Mouse (Mus musculus) WW6 (cell line): Measurements from ENCODE around the gene Slc12a3.

Source experiments
- DNase-seq: peaks from one replicate; pipeline ENCODE4 v3.0.0-alpha.2; 2013; ENCODE audit warnings: low read depth, low spot score

The Slc12a3 gene

GRCm38 (mm10) chr8:94328932-94329728 lies at the start of gene Slc12a3:
TSS of gene Slc12a3 (plus strand) at chr8:94329201.
- no peak for DNase-seq

- no peak for DNase-seq
These were observed 48.9 kb upstream of the Slc12a3 start for GRCm38 (mm10) chr8:94280001-94280613.

- DNase-seq = no peak
These were observed 46.5 kb upstream of the Slc12a3 start for GRCm38 (mm10) chr8:94282453-94282985.

DNA sequence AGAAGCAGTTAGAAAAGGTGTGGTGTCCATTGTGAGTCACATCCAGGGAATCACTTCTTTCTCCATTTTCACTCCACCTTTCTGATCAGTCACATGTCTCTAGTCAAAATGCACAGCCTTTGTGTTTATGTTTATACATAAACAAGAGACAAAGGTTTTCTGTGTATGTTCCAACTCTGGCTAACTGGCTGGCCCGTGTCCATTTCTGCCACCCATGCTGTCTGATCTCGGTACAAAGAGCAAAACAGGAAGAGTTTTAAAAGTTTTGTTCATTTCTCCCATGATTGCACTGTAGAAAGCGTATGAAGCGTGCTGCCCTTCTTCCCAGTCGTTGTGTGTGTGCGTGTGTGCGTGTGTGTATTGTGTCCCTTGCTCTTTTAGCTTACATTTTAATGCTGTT lies 44.8 kb upstream of the Slc12a3 start:
- DNase-seq = no peak

GRCm38 (mm10) chr8:94290606-94291005 lies 38.4 kb upstream of the Slc12a3 start:
- DNase-seq = no peak

- no peak for DNase-seq
These were observed 36.9 kb upstream of the Slc12a3 start for GRCm38 (mm10) chr8:94292072-94292471.

- no peak for DNase-seq
These were observed 36.4 kb upstream of the Slc12a3 start for GRCm38 (mm10) chr8:94292626-94293025.

DNA sequence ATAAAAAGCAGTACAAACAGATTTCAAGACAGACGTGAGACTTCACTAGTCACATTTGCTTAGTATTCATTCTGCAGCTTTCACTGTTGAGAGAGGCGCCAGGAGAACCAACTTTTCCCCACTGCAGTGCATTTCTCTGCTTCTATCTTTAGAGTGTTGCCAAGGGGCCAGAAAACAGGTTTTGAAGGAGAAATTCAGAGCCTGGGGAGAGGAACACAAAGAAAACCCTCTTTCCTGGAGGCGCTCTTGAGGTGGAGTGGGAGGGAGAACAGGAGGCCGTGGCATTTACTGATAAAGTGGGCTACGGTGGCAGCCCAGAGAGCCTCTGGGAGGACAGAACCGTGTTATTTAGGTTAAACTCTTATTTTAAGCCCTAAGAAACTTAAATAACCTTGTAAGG lies 33.3 kb upstream of the Slc12a3 start:
- no peak for DNase-seq

GRCm38 (mm10) chr8:94296312-94296991 lies 32.5 kb upstream of the Slc12a3 start:
- DNase-seq = no peak

GRCm38 (mm10) chr8:94297101-94297500 lies 31.9 kb upstream of the Slc12a3 start:
- no peak for DNase-seq

GRCm38 (mm10) chr8:94300809-94301208 lies 28.2 kb upstream of the Slc12a3 start:
- DNase-seq = no peak

- DNase-seq = no peak
These were observed 24.6 kb upstream of the Slc12a3 start for GRCm38 (mm10) chr8:94304412-94304811.

- no peak for DNase-seq
These were observed 21.9 kb upstream of the Slc12a3 start for GRCm38 (mm10) chr8:94306989-94307513.

- no peak for DNase-seq
These were observed 21.3 kb upstream of the Slc12a3 start for GRCm38 (mm10) chr8:94307652-94308051.

DNA sequence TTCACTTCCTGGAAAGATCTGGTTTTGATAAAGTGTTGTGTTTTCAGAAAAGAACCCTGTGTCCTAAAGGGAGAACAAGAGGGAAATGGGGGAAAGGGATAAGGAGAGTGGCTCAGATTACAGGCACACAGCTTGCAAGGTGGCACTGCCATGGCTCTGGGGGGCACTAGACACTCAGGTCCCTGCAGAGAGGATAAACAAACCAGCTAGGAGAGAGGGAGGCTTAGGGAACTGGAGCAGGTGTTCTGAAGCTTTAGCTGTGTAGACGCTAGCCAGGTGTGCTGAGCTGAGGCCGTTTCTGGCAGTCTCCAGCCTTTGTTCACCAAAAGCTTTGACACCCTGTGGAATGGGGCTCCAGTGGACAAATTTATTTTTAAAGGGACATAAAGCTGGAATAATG lies 14.9 kb upstream of the Slc12a3 start:
- DNase-seq = no peak

DNA sequence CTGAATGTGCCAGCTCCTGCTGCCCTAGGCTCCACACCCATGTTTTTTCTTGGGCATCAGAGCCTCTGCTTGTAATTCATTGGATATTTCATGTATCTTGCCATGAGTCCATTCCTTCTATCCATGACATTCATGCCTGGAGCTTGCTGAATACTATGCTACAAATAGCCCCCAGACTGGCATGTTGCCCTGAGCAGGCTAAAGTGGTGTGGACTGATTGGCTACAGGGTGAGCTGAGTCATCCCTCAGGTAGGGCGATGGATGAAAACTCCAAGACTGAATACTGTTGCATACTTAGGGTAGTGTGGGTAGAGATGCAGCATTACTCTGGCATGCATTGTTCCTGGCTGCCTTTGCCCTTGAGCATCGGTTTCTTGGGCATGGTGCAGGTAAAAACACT lies 11.8 kb upstream of the Slc12a3 start:
- no peak for DNase-seq

- no peak for DNase-seq
These were observed 11.3 kb upstream of the Slc12a3 start for GRCm38 (mm10) chr8:94317691-94318090.

GRCm38 (mm10) chr8:94320036-94320435 lies 9.0 kb upstream of the Slc12a3 start:
- no peak for DNase-seq

- DNase-seq = no peak
These were observed 6.9 kb upstream of the Slc12a3 start for GRCm38 (mm10) chr8:94322083-94322482.

DNA sequence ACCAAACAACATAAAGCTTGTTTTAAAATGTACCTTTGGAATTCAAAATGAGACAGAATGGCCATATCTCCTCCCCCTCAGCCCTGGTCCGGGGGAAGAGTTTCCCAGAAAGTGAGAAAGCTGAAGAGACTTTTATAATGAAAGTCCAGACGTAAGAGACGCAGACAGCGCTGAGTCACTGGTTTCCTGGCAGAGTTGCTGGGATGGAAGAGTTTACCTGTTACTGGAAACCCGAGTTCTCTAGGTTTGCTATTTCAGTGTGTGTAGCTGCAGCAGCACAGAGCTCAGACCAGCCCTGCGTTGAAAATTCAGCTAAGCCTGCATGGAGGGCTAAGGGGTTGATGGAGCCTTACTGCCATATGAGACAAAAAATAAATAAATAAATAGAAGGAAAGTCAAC lies 6.0 kb upstream of the Slc12a3 start:
- DNase-seq = no peak

DNA sequence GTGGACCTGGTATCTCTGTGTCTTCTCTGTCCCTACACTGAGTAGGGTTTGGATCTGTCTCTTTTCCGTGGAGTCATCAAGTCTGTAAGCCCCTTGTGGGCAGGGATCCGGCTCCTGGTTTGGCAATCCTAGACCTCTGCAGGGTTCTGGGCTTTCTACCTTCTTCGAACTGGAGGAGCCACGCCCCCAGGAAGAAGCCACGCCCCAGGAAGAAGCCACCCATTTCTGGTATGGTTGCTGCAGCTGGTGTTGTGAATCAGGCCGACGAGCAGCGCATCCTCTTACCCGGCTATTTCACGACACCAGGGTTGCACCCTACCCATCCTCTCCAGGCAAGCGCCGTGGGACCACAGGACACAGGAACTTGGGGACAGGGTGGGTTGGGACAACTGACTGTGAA lies 4.9 kb upstream of the Slc12a3 start:
- DNase-seq = no peak

DNA sequence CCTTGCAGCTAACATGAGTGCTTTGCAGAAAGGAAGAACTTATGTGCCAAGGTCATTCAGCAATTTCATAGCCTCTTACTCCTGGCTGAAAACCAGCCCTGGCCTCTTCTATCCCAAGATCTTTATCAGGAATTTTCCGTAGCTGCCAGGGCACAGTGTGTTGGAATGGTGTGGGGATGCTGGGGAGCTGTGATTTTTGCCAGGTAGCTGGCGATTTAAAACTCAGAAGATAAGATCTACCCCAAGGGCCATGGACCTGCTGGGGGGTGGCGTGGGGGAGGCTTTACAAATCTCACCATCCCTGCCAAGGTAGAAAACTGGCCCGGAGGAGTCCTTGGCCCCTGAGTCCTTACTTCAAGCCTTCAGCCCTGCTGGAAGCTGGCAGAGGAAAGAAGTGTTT lies 3.0 kb upstream of the Slc12a3 start:
- no peak for DNase-seq
